Mouse (Mus musculus) MEL (cell line): Measurements from ENCODE around the gene Apc2.

ENCODE experiments used
- SIN3A ChIP-seq: IDR thresholded peaks from 2 replicates; pipeline ENCODE4 v1.6.1; 2012; ENCODE audit warnings: low read length, improper control_type of control experiment, inconsistent platforms
- UBTF ChIP-seq: IDR thresholded peaks from 2 replicates; pipeline ENCODE4 v1.6.1; 2012; ENCODE audit warnings: low read depth, mild to moderate bottlenecking, inconsistent platforms, low read length, improper control_type of control experiment, moderate library complexity, borderline replicate concordance; ENCODE audit not compliant: insufficient read depth
- ZC3H11A ChIP-seq: IDR thresholded peaks from 2 replicates; pipeline ENCODE4 v1.6.1; 2012; ENCODE audit warnings: low read depth, mild to moderate bottlenecking, inconsistent platforms, low read length, improper control_type of control experiment

DNA sequence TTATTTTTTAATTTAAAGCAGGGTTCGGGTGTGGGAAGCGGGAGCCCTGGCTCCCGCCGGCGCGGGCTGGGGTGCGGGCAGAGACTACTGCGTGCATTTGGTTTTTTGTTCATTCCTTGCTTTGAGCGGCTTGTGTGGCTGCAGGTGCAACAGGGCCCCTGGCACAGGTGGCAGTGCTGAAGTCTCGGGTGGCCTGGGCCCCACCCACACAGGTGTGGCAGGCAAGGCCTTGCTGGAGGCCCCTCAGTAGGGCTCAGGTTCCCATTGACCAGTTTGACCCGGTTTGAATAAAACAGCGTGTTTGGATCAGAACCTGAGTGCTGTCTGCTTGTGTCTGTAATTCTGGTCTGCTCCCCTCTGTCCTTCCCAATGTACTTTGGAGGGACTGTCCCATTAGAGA, 7.7 kb upstream of the Apc2 start:
- TF ChIP-seq SIN3A = no peak
- TF ChIP-seq ZC3H11A = no peak
- no peak for TF ChIP-seq UBTF
